In the genomic region with DNA sequence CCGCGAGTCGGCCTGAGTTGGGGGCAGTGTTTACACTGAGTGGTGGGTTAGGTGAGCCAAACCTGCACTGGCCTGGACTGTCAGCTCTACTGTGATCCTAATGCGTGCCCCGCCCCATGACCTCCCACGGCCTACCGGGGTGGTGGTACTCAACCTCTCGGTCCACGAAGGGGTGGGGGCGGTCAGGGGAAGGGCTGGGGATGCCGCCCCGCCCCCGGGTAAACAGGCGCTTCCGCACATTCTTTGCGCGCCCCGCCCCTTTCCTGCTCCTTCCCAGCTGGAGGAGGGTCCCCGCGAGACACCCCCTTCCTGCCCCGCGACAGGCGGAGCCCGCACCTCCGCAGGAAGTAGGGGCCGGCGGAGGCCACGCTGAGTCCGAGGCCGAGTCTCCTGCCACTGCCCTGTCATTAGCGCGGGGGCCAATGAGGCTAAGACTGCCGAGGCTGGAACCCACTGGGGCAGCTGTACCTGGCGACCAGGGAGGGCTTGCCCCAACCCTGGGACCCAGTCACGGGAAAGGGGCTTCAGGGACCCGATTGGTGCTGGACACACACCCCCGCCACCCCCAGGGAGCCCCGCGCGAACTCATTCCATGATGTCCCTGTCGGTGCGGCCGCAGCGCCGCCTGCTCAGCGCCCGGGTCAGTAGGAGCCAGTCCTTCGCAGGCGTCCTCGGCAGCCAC, we compare ENCODE assay signal across 9 mouse cellular contexts. TPM values are rescaled to one million over a fixed set of nuclear protein-coding genes. Genes with fewer than 3 reads are reported as not detected.
A peak's percentile ranks its signal among the peaks of the same experiment; 100 is the strongest.
DNase-seq lines count a peak whose midpoint lies in the region; ATAC-seq lines count a peak whose summit lies in the region.
"Had no signal": no experiment of that assay in that cellular context is flagged by ENCODE, and none has a peak within 500 bp of the region (broad histone marks: within the 10 kb centered on the region; RNA-seq: fewer than 3 reads in every experiment).

No protein-coding gene starts in this region.

- H3K36me3 ChIP-seq in neural tube, embryonic 14.5 days (ENCODE audit: control insufficient read depth, insufficient read depth, low read length) = peaks cover 26% of the 10 kb centered on the region

- peak overlapping the region; percentile 79 for H3K4me2 ChIP-seq in neural tube, embryonic 14.5 days (ENCODE audit: low read depth, low read length)

- peaks cover 11% of the 10 kb centered on the region for H3K4me1 ChIP-seq in neural tube, embryonic 14.5 days (ENCODE audit: control insufficient read depth, insufficient read depth, low read length)

- peak; percentile 33 for DNase-seq in cerebellum, adult 11-12 months
- no peak for DNase-seq in cerebellum, postnatal 36 days
- peak; percentile 46 for DNase-seq in embryo, embryonic 10.5 days (ENCODE audit: low spot score)
- peak; percentile 89 for DNase-seq in heart, adult 8-10 months (ENCODE audit: low spot score)
- DNase-seq in kidney, adult 11 months = peak; percentile 72
- DNase-seq in lung, adult 18-20 months = peak; percentile 88 to 92
- DNase-seq in MN1 (ENCODE audit: low spot score) = no peak

- peaks cover 7% of the 10 kb centered on the region for H3K27me3 ChIP-seq in neural tube, embryonic 14.5 days (ENCODE audit: control insufficient read depth, insufficient read depth, low read length)

- no peaks in the 10 kb centered on the region for H3K9me3 ChIP-seq in neural tube, embryonic 14.5 days (ENCODE audit: control insufficient read depth, low read length)

- peak overlapping the region; percentile 53 for H3K9ac ChIP-seq in neural tube, embryonic 14.5 days (replicated peaks; ENCODE audit: low read depth, low read length)

- WGBS in neural tube, embryonic 14.5 days = under 1% methylated on average over 49 of the region's 50 CpGs

- peak; percentile 50; the same call in 1 of the 2 replicates for ATAC-seq in neural tube, embryonic 14.5 days (ENCODE audit: low read depth)

- H3K27ac ChIP-seq in neural tube, embryonic 14.5 days (ENCODE audit: low read depth, low read length) = no peak overlapping the region

- H3K4me3 ChIP-seq in neural tube, embryonic 14.5 days (ENCODE audit: low read depth, low read length) = peak overlapping the region; percentile 39

RNA-seq across cellular contexts. Expression of gene Ripor1, which starts 8.9 kb away (rescaled TPM):
- 10 to 100 TPM; 45.5 to 50.0 (median 47.4) TPM for total RNA-seq in heart, adult 8-10 months (2022)
- polyA plus RNA-seq in neural tube, embryonic 14.5 days (2014; fragmentation: Nextera tagmentation; extraction: Ambion mirVana) = 25.8 and 29.6 TPM in 2 replicates

RNA-seq across cellular contexts. Expression of gene Ctcf, which starts 22.4 kb away (rescaled TPM):
- 10 to 100 TPM; 37.4 to 46.3 (median 40.7) TPM for total RNA-seq in heart, adult 8-10 months (2022)
- 81.3 and 85.6 TPM in 2 replicates for polyA plus RNA-seq in neural tube, embryonic 14.5 days (2014; fragmentation: Nextera tagmentation; extraction: Ambion mirVana)

RNA-seq across cellular contexts. Expression of gene Agrp, which starts 23.2 kb away (rescaled TPM):
- total RNA-seq in heart, adult 8-10 months (2022) = not detected
- 0.71 and 1.3 TPM in 2 replicates for polyA plus RNA-seq in neural tube, embryonic 14.5 days (2014; fragmentation: Nextera tagmentation; extraction: Ambion mirVana)
- total RNA-seq: gastrocnemius, adult 8-10 months had no signal

RNA-seq across cellular contexts. Expression of gene Atp6v0d1, which starts 48.1 kb away (rescaled TPM):
- total RNA-seq in heart, adult 8-10 months (2022) = 10 to 100 TPM; 41.6 to 53.8 (median 51.7) TPM
- polyA plus RNA-seq in neural tube, embryonic 14.5 days (2014; fragmentation: Nextera tagmentation; extraction: Ambion mirVana) = 235 and 254 TPM in 2 replicates

Comparison
In these comparisons a context has a peak if more than half of its experiments do, and no peak if none do; other contexts are left out.
1. DNase-seq: peak in cerebellum, adult 11-12 months (single experiment), embryo, embryonic 10.5 days (single experiment), heart, adult 8-10 months (single experiment), kidney, adult 11 months (single experiment) and lung, adult 18-20 months (2 of 2); none in cerebellum, postnatal 36 days (0 of 2) and MN1 (single experiment).